Mouse (Mus musculus): ENCODE measurements around the gene Kcnj3. TPM values are rescaled to one million over a fixed set of nuclear protein-coding genes. Genes with fewer than 3 reads are reported as not detected.

Gene Kcnj3
- polyA plus RNA-seq, 1 experiment from 2014 or later = 5.2 TPM

DNA sequence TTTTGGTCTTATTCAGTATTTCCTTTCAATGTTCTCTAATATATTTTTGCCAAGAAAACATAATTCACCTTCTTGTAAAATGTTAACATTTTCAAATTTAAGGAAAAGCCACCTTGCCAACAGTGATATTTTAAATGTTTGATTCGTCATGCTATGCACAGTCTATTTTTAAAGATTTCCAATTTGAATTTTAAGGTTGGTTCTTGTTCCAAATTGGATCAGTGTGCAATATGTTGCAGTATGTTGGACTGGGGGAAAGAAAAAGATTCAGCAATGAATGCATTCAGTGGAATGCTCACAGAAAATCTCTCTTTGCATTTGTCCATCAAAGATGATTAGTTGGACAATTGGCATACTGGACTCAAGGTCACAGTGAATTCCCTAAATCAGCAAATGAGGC lies 99.7 kb downstream of the Kcnj3 start:
- no peaks in the 10 kb centered on the region for H3K9me3 ChIP-seq
- no peak overlapping the region for H3K27ac ChIP-seq
- H3K4me1 ChIP-seq = no peaks in the 10 kb centered on the region
- H3K36me3 ChIP-seq (replicated peaks) = no peaks in the 10 kb centered on the region
- H3K4me3 ChIP-seq = no peak overlapping the region
- no peak overlapping the region for H3K4me2 ChIP-seq
- 80% methylated on average over 1 of the region's 1 CpGs for WGBS
- no peak overlapping the region for H3K9ac ChIP-seq
- H3K27me3 ChIP-seq (replicated peaks) = no peaks in the 10 kb centered on the region
- ATAC-seq (replicated peaks) = no peak

- ATAC-seq (replicated peaks) = 0 out of 2 replicates have a peak, but pooled peaks have one; percentile 52
- Histone ChIP-seq H3K27ac (no peak overlapping the region), H3K36me3 (replicated peaks) (no peaks in the 10 kb centered on the region), H3K9ac (no peak overlapping the region), H3K4me2 (no peak overlapping the region), H3K9me3 (no peaks in the 10 kb centered on the region), H3K4me3 (no peak overlapping the region), H3K27me3 (replicated peaks) (no peaks in the 10 kb centered on the region), H3K4me1 (no peaks in the 10 kb centered on the region)
Measured at GRCm38 (mm10) chr2:55547612-55548011, 111.8 kb downstream of the Kcnj3 start.

DNA sequence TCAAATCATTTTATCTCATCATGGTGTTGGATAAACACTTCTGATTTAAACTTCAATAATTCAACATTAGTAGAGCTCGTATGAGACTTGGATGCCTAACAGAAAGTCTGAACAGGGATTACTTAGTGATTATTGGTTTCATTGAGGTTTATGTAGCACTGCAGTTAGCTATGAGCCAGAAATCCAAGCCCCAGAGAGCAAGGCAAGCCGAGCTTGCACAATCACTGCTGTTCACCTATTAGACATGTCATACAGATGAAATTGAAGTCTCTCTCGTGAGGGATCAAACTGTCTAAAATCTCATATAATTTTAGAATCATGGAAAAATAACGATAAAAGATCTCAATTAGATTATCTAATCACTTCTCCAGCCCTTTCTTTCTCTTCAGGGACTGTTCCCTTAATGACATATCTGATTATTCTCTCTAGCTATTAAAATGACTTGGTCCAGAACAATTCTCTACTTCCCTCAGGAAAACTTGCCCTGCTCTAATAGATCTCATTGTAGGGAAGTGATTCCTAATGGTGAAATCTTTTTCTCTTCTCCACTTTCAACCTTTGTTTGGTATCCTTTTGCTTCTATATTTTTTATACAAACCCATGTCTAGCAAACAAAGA lies 122.7 kb downstream of the Kcnj3 start:
- no peak overlapping the region for H3K4me3 ChIP-seq
- no peaks in the 10 kb centered on the region for H3K4me1 ChIP-seq
- H3K9ac ChIP-seq = no peak overlapping the region
- H3K9me3 ChIP-seq = no peaks in the 10 kb centered on the region
- no peaks in the 10 kb centered on the region for H3K36me3 ChIP-seq (replicated peaks)
- no peak overlapping the region for H3K27ac ChIP-seq
- WGBS = 51% methylated on average over 4 of the region's 4 CpGs
- ATAC-seq (replicated peaks) = no peak
- no peaks in the 10 kb centered on the region for H3K27me3 ChIP-seq (replicated peaks)
- no peak overlapping the region for H3K4me2 ChIP-seq

GRCm38 (mm10) chr2:55569291-55569690 lies 133.5 kb downstream of the Kcnj3 start:
- no peak overlapping the region for H3K9ac ChIP-seq
- 92% methylated on average over 7 of the region's 7 CpGs for WGBS

DNA sequence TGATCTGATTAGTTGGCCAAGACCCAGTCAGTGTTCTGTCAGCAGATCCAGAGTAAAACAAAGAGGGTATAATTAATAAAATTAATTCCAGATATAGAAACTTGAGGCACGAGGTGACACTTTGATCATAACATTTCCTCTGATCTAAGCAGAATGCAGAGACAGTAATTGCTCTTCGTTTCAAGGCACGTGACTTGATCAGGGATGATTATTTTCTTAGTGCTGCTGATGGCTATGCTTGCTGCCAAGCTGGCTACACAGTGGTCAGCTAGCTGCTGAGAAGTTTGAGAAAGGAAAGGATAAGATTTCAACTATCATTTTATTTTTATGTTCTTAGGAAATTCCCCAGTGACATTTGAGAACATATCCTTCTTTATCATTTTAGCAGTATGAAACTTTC lies 135.7 kb downstream of the Kcnj3 start:
- Histone ChIP-seq H3K27me3 (replicated peaks) (no peaks in the 10 kb centered on the region), H3K9ac (no peak overlapping the region), H3K4me3 (no peak overlapping the region), H3K9me3 (no peaks in the 10 kb centered on the region), H3K4me1 (no peaks in the 10 kb centered on the region), H3K4me2 (no peak overlapping the region), H3K36me3 (replicated peaks) (no peaks in the 10 kb centered on the region), H3K27ac (no peak overlapping the region)
- WGBS = 70% methylated on average over 3 of the region's 3 CpGs
- ATAC-seq (replicated peaks) = no peak

More at GRCm38 (mm10) chr2:55569291-55569690, 133.5 kb downstream of the Kcnj3 start:
- no peaks in the 10 kb centered on the region for H3K4me1 ChIP-seq
- H3K27ac ChIP-seq = no peak overlapping the region
- no peak overlapping the region for H3K4me2 ChIP-seq
- H3K9me3 ChIP-seq = no peaks in the 10 kb centered on the region
- H3K4me3 ChIP-seq = no peak overlapping the region
- ATAC-seq (replicated peaks) = no peak
- H3K36me3 ChIP-seq (replicated peaks) = no peaks in the 10 kb centered on the region
- no peaks in the 10 kb centered on the region for H3K27me3 ChIP-seq (replicated peaks)

- Histone ChIP-seq H3K27ac (no peak overlapping the region), H3K27me3 (replicated peaks) (no peaks in the 10 kb centered on the region), H3K4me3 (no peak overlapping the region), H3K9ac (no peak overlapping the region), H3K9me3 (no peaks in the 10 kb centered on the region), H3K36me3 (replicated peaks) (no peaks in the 10 kb centered on the region), H3K4me2 (no peak overlapping the region), H3K4me1 (no peaks in the 10 kb centered on the region)
- ATAC-seq (replicated peaks) = 0 out of 2 replicates have a peak, but pooled peaks have one; percentile 24
- WGBS = 50% methylated on average over 2 of the region's 2 CpGs
Measured at GRCm38 (mm10) chr2:55580286-55580685, 144.5 kb downstream of the Kcnj3 start.

DNA sequence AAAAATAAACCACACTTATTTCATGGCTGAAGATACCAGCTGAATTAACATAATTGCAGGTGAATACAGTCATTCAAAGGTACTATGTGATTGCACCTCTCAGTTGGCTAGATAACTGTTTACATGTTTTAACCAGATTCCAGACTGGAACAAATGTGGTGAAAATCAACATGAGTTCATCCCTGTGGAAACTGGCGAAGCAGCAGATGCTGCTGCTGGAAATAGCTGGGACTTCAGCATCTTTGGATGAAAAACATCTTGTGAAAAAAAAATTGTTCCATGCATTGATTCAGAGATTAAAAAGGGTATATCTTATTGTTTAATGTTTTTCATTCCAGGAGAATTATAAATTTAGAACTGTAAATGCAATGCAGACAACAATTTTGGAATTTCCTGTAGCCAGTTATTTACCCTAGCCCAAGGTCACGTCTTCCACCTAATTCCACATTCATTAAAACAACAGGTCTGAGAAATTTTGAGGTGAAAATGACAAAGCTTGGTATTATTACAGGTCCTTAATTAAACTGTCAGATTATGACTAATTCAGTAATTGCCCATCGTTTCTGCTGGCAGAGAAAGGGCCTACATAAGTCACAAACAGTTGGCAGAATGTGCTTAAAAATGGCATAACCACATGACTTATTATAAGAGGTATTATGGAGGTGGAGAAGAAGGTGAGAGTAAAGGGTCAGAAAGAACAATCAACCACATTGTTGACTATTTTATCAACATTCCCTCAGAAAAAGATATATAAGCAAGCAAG lies 155.6 kb downstream of the Kcnj3 start:
- Histone ChIP-seq H3K4me3 (no peak overlapping the region), H3K9ac (no peak overlapping the region), H3K9me3 (no peaks in the 10 kb centered on the region), H3K27me3 (replicated peaks) (no peaks in the 10 kb centered on the region), H3K4me1 (no peaks in the 10 kb centered on the region), H3K27ac (no peak overlapping the region), H3K4me2 (no peak overlapping the region), H3K36me3 (replicated peaks) (no peaks in the 10 kb centered on the region)
- WGBS = 72% methylated on average over 3 of the region's 3 CpGs
- ATAC-seq (replicated peaks) = no peak

All from midbrain, embryonic 15.5 days (tissue).